Mouse (Mus musculus) monocyte, adult 2 months (primary cell): Measurements from ENCODE around the gene Olfr1394.
"Not testable (repeated sequence)": the region's sequence is repeated elsewhere in the genome, so short reads cannot be mapped to it uniquely, and the experiment has no call there.

Experiments used
- DNase-seq, 2 experiments: peaks; one replicate each; pipeline ENCODE4 v3.0.0; 2022; ENCODE audit warnings: low spot score in 2 of 2, low read depth in 1 of 2

Gene Olfr1394

GRCm38 (mm10) chr11:49154077-49154476 lies at the start of gene Olfr1394:
Olfr1394 (plus strand) TSS chr11:49154377.
- no peak for DNase-seq

GRCm38 (mm10) chr11:49105752-49106151 lies 48.4 kb upstream of the Olfr1394 start:
- no peak for DNase-seq

- DNase-seq = no peak
These were observed 46.3 kb upstream of the Olfr1394 start for GRCm38 (mm10) chr11:49107650-49108537.

- DNase-seq = no peak
These were observed 45.3 kb upstream of the Olfr1394 start for GRCm38 (mm10) chr11:49108833-49109232.

GRCm38 (mm10) chr11:49111000-49111399 lies 43.2 kb upstream of the Olfr1394 start:
- no peak for DNase-seq

GRCm38 (mm10) chr11:49112624-49113219 lies 41.5 kb upstream of the Olfr1394 start:
- DNase-seq = no peak

GRCm38 (mm10) chr11:49114158-49114557 lies 40.0 kb upstream of the Olfr1394 start:
- DNase-seq = no peak

- no peak for DNase-seq
These were observed 39.4 kb upstream of the Olfr1394 start, which contains the start of gene Olfr1396 for GRCm38 (mm10) chr11:49114774-49115173. Olfr1396 (minus strand) TSS chr11:49114874.

- no peak for DNase-seq
These were observed 34.5 kb upstream of the Olfr1394 start for GRCm38 (mm10) chr11:49119635-49120034.

GRCm38 (mm10) chr11:49124169-49124568 lies 30.0 kb upstream of the Olfr1394 start:
- DNase-seq = no peak

- DNase-seq = no peak
These were observed 12.2 kb upstream of the Olfr1394 start, which contains the start of gene Olfr1395 for GRCm38 (mm10) chr11:49141974-49142373. Olfr1395 (plus strand) TSS chr11:49142274.

GRCm38 (mm10) chr11:49156821-49157814 lies 2.9 kb downstream of the Olfr1394 start:
- DNase-seq = no peak

- DNase-seq = no peak
These were observed 14.8 kb downstream of the Olfr1394 start for GRCm38 (mm10) chr11:49168839-49169611.

- peak; percentile 7 to 14 for DNase-seq
These were observed 16.4 kb downstream of the Olfr1394 start for GRCm38 (mm10) chr11:49170576-49170975.

GRCm38 (mm10) chr11:49175345-49175744 lies 21.2 kb downstream of the Olfr1394 start:
- DNase-seq = no peak

GRCm38 (mm10) chr11:49176047-49176779 lies 22.0 kb downstream of the Olfr1394 start:
- DNase-seq = not testable (repeated sequence)

- DNase-seq = no peak
These were observed 29.0 kb downstream of the Olfr1394 start for GRCm38 (mm10) chr11:49183172-49183571.

GRCm38 (mm10) chr11:49186452-49186851 lies 32.3 kb downstream of the Olfr1394 start:
- no peak for DNase-seq

GRCm38 (mm10) chr11:49186955-49187488 lies 32.8 kb downstream of the Olfr1394 start, which contains the start of gene Btnl9:
Btnl9 (minus strand) TSS chr11:49187159.
- DNase-seq = no peak
